Mouse (Mus musculus): ENCODE measurements around the gene Kcnk16. TPM values are rescaled to one million over a fixed set of nuclear protein-coding genes. Genes with fewer than 3 reads are reported as not detected.

Gene Kcnk16
- polyA plus RNA-seq, 1 experiment from 2014 or later, result 5.7 TPM

DNA sequence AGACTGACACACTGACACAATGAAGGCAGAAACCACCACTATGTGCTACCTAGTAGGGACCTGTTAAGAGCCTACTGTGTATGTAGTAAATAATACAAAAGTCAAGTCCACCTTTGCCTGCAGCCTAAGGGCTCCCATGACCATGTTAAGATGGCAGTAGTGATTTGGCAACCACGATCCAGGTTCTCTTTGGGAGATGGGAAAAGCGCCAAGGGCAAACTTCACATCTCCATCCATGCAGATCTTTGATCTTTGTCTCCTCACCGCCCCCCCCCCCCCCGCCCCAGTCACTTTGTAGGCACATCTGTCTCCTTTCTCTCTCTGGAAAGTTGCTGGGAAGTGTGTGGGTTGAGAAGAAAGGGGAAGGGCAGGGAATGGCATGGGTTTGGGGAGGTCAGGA is 6.7 kb downstream of the Kcnk16 start:
- Histone ChIP-seq H3K9ac (ENCODE audit: low read depth, low read length) (no peak overlapping the region), H3K36me3 (ENCODE audit: control insufficient read depth, insufficient read depth, low read length) (no peaks in the 10 kb centered on the region), H3K4me1 (ENCODE audit: control insufficient read depth, insufficient read depth, low read length) (no peaks in the 10 kb centered on the region), H3K4me3 (ENCODE audit: low read length) (no peak overlapping the region), H3K27ac (ENCODE audit: low read length) (no peak overlapping the region), H3K27me3 (replicated peaks; ENCODE audit: control insufficient read depth, insufficient read depth, low read length) (no peaks in the 10 kb centered on the region), H3K9me3 (ENCODE audit: control insufficient read depth, low read length) (no peaks in the 10 kb centered on the region), H3K4me2 (ENCODE audit: low read depth, low read length) (no peak overlapping the region)
- 68% methylated on average over 4 of the region's 4 CpGs for WGBS
- ATAC-seq, result no peak

DNA sequence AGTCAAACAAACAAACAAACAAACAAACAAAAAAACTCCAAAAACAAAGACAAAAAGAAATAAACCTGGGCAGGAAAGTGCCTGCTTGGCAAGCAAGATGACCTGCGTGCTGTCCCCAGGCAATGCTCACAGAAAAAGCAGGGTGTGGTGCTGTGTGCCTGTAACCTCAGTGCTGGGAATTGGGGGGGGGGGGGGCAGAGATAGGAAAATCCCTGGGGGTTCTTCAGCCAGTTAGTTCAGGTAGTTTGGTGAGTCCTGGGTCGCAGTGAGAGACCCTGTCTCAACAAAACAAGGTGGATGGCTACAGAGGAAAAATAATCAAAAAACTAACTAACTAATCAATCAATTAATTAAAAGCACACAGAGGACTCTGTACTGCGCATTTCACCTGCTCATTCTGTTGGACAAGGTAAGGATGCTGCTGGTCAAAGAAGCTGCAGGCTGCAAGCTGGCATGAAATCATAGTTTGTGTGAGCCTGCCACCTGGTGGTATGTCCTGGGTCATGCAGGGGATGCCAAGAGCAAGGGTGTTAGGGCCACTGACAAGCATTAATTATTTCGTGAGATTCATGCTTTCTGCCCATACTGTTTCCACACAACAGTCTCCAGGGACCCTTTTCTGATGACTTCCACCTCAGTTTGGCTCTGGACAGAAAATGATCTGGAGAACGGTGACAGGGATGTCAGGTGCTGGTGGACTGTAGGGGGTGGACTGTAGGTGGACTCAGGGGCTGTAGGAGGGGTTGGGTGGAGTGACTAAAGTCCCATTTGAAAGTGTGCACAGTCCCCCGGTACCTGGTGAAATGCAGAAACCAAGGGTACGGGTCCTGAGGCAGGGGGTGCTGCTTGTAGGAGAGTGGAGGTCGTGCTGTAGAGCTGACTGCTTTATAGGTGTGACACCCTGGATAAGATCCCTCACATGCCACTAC is 10.6 kb downstream of the Kcnk16 start:
- no peak overlapping the region for H3K27ac ChIP-seq (ENCODE audit: low read length)
- peak; percentile 73 for ATAC-seq
- H3K4me1 ChIP-seq (ENCODE audit: control insufficient read depth, insufficient read depth, low read length), result no peaks in the 10 kb centered on the region
- H3K36me3 ChIP-seq (ENCODE audit: control insufficient read depth, insufficient read depth, low read length), result no peaks in the 10 kb centered on the region
- H3K27me3 ChIP-seq (replicated peaks; ENCODE audit: control insufficient read depth, insufficient read depth, low read length), result no peaks in the 10 kb centered on the region
- WGBS, result 55% methylated on average over 8 of the region's 8 CpGs
- no peak overlapping the region for H3K9ac ChIP-seq (ENCODE audit: low read depth, low read length)
- no peak overlapping the region for H3K4me3 ChIP-seq (ENCODE audit: low read length)
- no peak overlapping the region for H3K4me2 ChIP-seq (ENCODE audit: low read depth, low read length)
- H3K9me3 ChIP-seq (ENCODE audit: control insufficient read depth, low read length), result no peaks in the 10 kb centered on the region

GRCm38 (mm10) chr14:20250237-20251171 is 18.5 kb downstream of the Kcnk16 start:
- ATAC-seq, result no peak
- Histone ChIP-seq H3K9me3 (ENCODE audit: control insufficient read depth, low read length) (no peaks in the 10 kb centered on the region), H3K9ac (ENCODE audit: low read depth, low read length) (no peak overlapping the region), H3K27me3 (replicated peaks; ENCODE audit: control insufficient read depth, insufficient read depth, low read length) (no peaks in the 10 kb centered on the region), H3K4me2 (ENCODE audit: low read depth, low read length) (no peak overlapping the region), H3K27ac (ENCODE audit: low read length) (no peak overlapping the region), H3K4me1 (ENCODE audit: control insufficient read depth, insufficient read depth, low read length) (0 out of 2 replicates have a peak, but pooled peaks cover 3% of the 10 kb centered on the region), H3K4me3 (ENCODE audit: low read length) (no peak overlapping the region), H3K36me3 (ENCODE audit: control insufficient read depth, insufficient read depth, low read length) (no peaks in the 10 kb centered on the region)
- WGBS, result 71% methylated on average over 14 of the region's 14 CpGs

DNA sequence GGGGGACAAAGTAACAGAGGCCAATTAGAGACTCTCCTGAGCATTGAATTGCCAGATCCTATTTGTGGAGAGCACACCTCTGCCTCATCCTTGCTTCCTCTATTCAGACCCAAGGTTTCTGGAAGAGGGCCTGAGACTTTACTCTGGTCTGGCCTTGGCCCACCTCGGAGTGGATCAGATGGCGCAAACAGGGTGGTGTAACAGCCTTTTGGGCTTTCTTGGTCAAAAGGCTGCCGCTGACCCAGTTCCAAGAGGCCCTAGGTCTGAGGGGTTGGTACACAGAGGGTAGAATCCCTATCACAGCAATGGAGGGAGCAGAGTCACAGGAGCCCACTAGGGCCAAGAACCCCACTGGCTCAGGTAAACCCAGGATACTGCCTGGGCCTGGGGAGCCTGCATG is 21.0 kb downstream of the Kcnk16 start:
- WGBS, result 90% methylated on average over 3 of the region's 3 CpGs
- Histone ChIP-seq H3K9me3 (ENCODE audit: control insufficient read depth, low read length) (no peaks in the 10 kb centered on the region), H3K27ac (ENCODE audit: low read length) (no peak overlapping the region), H3K27me3 (replicated peaks; ENCODE audit: control insufficient read depth, insufficient read depth, low read length) (no peaks in the 10 kb centered on the region), H3K4me3 (ENCODE audit: low read length) (no peak overlapping the region), H3K36me3 (ENCODE audit: control insufficient read depth, insufficient read depth, low read length) (no peaks in the 10 kb centered on the region), H3K4me1 (ENCODE audit: control insufficient read depth, insufficient read depth, low read length) (0 out of 2 replicates have a peak, but pooled peaks cover 3% of the 10 kb centered on the region), H3K4me2 (ENCODE audit: low read depth, low read length) (no peak overlapping the region), H3K9ac (ENCODE audit: low read depth, low read length) (no peak overlapping the region)
- ATAC-seq, result no peak

DNA sequence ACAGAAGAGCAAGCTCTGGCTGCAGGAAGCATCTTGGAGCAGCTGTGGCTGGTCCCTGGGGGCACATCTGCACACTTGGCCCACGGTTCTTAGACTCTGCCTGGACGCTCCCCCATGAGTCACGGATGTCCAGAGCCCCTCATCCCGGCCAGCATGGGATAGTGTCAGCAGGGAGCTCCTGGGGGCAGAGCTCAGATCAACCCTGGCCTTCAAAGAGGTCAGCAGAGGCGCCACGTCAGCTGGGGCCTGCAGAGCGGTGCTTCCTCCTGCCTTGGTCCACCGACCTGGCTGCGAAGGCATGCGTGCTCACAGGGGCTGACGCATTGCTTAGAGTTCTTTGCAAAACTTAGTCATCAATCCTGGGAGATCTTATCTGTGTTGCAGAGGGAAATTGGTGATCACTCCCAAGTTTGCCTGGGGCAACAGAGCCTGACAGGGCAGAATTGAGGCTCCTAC is 22.2 kb downstream of the Kcnk16 start:
- Histone ChIP-seq H3K27ac (ENCODE audit: low read length) (no peak overlapping the region), H3K9ac (ENCODE audit: low read depth, low read length) (no peak overlapping the region), H3K36me3 (ENCODE audit: control insufficient read depth, insufficient read depth, low read length) (no peaks in the 10 kb centered on the region), H3K4me2 (ENCODE audit: low read depth, low read length) (no peak overlapping the region), H3K4me1 (ENCODE audit: control insufficient read depth, insufficient read depth, low read length) (0 out of 2 replicates have a peak, but pooled peaks cover 3% of the 10 kb centered on the region), H3K27me3 (replicated peaks; ENCODE audit: control insufficient read depth, insufficient read depth, low read length) (no peaks in the 10 kb centered on the region), H3K9me3 (ENCODE audit: control insufficient read depth, low read length) (no peaks in the 10 kb centered on the region), H3K4me3 (ENCODE audit: low read length) (no peak overlapping the region)
- WGBS, result 58% methylated on average over 11 of the region's 11 CpGs
- ATAC-seq, result no peak

GRCm38 (mm10) chr14:20245861-20246260 is 23.1 kb downstream of the Kcnk16 start:
- WGBS, result 73% methylated on average over 5 of the region's 5 CpGs
- 0 out of 2 replicates have a peak, but pooled peaks cover 3% of the 10 kb centered on the region for H3K4me1 ChIP-seq (ENCODE audit: control insufficient read depth, insufficient read depth, low read length)
- no peaks in the 10 kb centered on the region for H3K36me3 ChIP-seq (ENCODE audit: control insufficient read depth, insufficient read depth, low read length)
- no peaks in the 10 kb centered on the region for H3K9me3 ChIP-seq (ENCODE audit: control insufficient read depth, low read length)
- H3K27ac ChIP-seq (ENCODE audit: low read length), result no peak overlapping the region
- H3K27me3 ChIP-seq (replicated peaks; ENCODE audit: control insufficient read depth, insufficient read depth, low read length), result no peaks in the 10 kb centered on the region
- no peak overlapping the region for H3K9ac ChIP-seq (ENCODE audit: low read depth, low read length)
- no peak overlapping the region for H3K4me2 ChIP-seq (ENCODE audit: low read depth, low read length)
- H3K4me3 ChIP-seq (ENCODE audit: low read length), result no peak overlapping the region
- no peak for ATAC-seq

DNA sequence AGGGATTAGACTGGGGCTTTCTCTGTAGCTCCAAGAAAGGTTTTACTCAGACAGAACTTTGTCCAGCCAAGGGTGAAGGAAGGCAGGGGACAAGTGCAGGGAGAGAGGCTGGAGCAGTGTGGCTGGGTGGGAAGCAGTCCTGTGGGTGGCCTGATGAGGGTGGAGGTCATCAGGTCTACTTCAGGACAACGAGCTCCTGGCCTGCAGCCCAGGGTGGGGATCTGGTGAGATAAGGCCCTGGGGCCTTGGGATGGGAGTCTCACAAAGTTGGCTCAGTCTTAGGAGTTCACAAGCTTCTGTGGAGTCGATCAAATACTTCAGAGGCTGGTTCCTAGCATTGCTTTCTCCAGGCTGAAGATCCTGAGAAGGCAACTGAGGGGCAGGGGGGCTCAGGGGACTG is 23.7 kb downstream of the Kcnk16 start:
- Histone ChIP-seq H3K27me3 (replicated peaks; ENCODE audit: control insufficient read depth, insufficient read depth, low read length) (no peaks in the 10 kb centered on the region), H3K4me1 (ENCODE audit: control insufficient read depth, insufficient read depth, low read length) (0 out of 2 replicates have a peak, but pooled peaks cover 3% of the 10 kb centered on the region), H3K9me3 (ENCODE audit: control insufficient read depth, low read length) (no peaks in the 10 kb centered on the region), H3K9ac (ENCODE audit: low read depth, low read length) (no peak overlapping the region), H3K27ac (ENCODE audit: low read length) (no peak overlapping the region), H3K36me3 (ENCODE audit: control insufficient read depth, insufficient read depth, low read length) (no peaks in the 10 kb centered on the region), H3K4me3 (ENCODE audit: low read length) (no peak overlapping the region), H3K4me2 (ENCODE audit: low read depth, low read length) (no peak overlapping the region)
- peak; percentile 53 for ATAC-seq
- 44% methylated on average over 2 of the region's 2 CpGs for WGBS

DNA sequence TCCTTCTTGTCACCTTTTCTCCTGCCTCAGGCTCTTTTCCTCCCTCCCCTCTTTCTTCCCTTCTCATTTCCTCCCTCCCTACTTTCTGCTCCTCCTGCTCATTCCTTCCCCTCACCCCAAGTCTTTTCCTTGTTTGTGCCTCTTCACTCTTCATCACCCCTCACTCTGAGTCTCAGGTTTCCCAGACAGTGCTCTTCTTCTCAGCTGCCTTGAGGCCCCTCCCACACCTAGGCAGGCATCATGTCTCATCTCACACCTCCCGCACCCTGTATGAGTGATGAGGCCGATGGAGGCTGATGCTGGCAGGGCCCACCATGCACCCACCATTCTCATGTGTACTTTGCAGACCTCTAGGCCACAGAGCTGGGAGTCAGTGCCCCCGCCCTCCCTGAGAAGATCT is 25.8 kb downstream of the Kcnk16 start:
- Histone ChIP-seq H3K27ac (ENCODE audit: low read length) (no peak overlapping the region), H3K4me3 (ENCODE audit: low read length) (no peak overlapping the region), H3K9me3 (ENCODE audit: control insufficient read depth, low read length) (no peaks in the 10 kb centered on the region), H3K9ac (ENCODE audit: low read depth, low read length) (no peak overlapping the region), H3K4me1 (ENCODE audit: control insufficient read depth, insufficient read depth, low read length) (0 out of 2 replicates have a peak, but pooled peaks cover 3% of the 10 kb centered on the region), H3K27me3 (replicated peaks; ENCODE audit: control insufficient read depth, insufficient read depth, low read length) (no peaks in the 10 kb centered on the region), H3K4me2 (ENCODE audit: low read depth, low read length) (no peak overlapping the region), H3K36me3 (ENCODE audit: control insufficient read depth, insufficient read depth, low read length) (no peaks in the 10 kb centered on the region)
- ATAC-seq, result no peak
- WGBS, result 80% methylated on average over 3 of the region's 3 CpGs

DNA sequence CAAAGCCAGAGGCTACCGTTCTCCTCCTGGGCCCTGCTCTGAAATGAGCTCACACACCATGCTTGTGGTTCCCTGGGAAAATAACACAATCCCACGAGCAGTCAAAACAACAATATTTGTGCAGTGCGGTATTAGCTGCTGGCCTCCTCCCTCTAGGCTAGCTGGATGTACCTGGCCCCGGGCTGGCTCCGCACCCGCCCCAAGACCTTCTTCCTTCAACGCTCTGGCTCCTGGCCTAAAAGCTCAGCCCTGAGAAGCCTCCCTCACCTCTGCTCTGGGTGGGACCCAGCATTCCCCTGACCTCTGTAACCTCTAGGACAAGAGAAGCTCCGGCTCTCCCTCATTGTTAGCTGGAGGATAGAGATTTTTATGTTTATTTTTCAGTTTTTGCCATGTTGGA is 26.5 kb downstream of the Kcnk16 start:
- ATAC-seq, result no peak
- H3K4me1 ChIP-seq (ENCODE audit: control insufficient read depth, insufficient read depth, low read length), result 0 out of 2 replicates have a peak, but pooled peaks cover 3% of the 10 kb centered on the region

More for the DNA sequence above, 26.5 kb downstream of the Kcnk16 start:
- Histone ChIP-seq H3K4me2 (ENCODE audit: low read depth, low read length) (no peak overlapping the region), H3K36me3 (ENCODE audit: control insufficient read depth, insufficient read depth, low read length) (no peaks in the 10 kb centered on the region), H3K4me3 (ENCODE audit: low read length) (no peak overlapping the region), H3K27me3 (replicated peaks; ENCODE audit: control insufficient read depth, insufficient read depth, low read length) (no peaks in the 10 kb centered on the region), H3K9ac (ENCODE audit: low read depth, low read length) (no peak overlapping the region), H3K9me3 (ENCODE audit: control insufficient read depth, low read length) (no peaks in the 10 kb centered on the region), H3K27ac (ENCODE audit: low read length) (no peak overlapping the region)
- WGBS, result 82% methylated on average over 8 of the region's 8 CpGs

All from intestine, embryonic 16.5 days (tissue).